Mouse (Mus musculus) heart, embryonic 10.5 days (tissue): Measurements from ENCODE around the gene Skil. TPM values are rescaled to one million over a fixed set of nuclear protein-coding genes. Genes with fewer than 3 reads are reported as not detected.

Source experiments
- DNase-seq: peaks from one replicate; pipeline ENCODE4 v3.0.0-alpha.2; 2017; ENCODE audit warnings: low spot score
- H3K27ac ChIP-seq: fragments of 300-500 bp; sonication (generic); 2 replicates; pipeline ENCODE4 v1.5.1; 2016; ENCODE audit warnings: mild to moderate bottlenecking
- H3K27me3 ChIP-seq: fragments of 300-500 bp; sonication (generic); 2 replicates; pipeline ENCODE4 v1.6.1; 2016; ENCODE audit warnings: mild to moderate bottlenecking; ENCODE audit not compliant: poor library complexity, insufficient read depth, severe bottlenecking
- H3K36me3 ChIP-seq: fragments of 300-500 bp; sonication (generic); 2 replicates; pipeline ENCODE4 v1.6.1; 2016; ENCODE audit warnings: mild to moderate bottlenecking, moderate library complexity
- H3K4me1 ChIP-seq: fragments of 300-500 bp; sonication (generic); 2 replicates; pipeline ENCODE4 v1.6.1; 2016; ENCODE audit warnings: mild to moderate bottlenecking
- H3K4me3 ChIP-seq: fragments of 300-500 bp; sonication (generic); 2 replicates; pipeline ENCODE4 v1.5.1; 2016; ENCODE audit warnings: mild to moderate bottlenecking, moderate library complexity
- H3K9me3 ChIP-seq: fragments of 300-500 bp; sonication (generic); 2 replicates; pipeline ENCODE4 v1.6.1; 2016; ENCODE audit warnings: mild to moderate bottlenecking, moderate library complexity
- WGBS: fragments of 180-500 bp; shearing (Covaris S2); methylation state at CpG from one replicate; pipeline ENCODE4 v1.1.7; 2016; 5-methylcytosine and 5-hydroxymethylcytosine counted together
- polyA plus RNA-seq: library from polyadenylated mRNA; unstranded; fragments of >200 nt; fragmentation: Nextera tagmentation; extraction: Ambion mirVana; gene quantifications from 2 replicates; pipeline ENCODE4 v1.2.1, GENCODE M21; 2016

Gene Skil
- polyA plus RNA-seq, 1 experiment from 2014 or later, result 22.0 TPM

DNA sequence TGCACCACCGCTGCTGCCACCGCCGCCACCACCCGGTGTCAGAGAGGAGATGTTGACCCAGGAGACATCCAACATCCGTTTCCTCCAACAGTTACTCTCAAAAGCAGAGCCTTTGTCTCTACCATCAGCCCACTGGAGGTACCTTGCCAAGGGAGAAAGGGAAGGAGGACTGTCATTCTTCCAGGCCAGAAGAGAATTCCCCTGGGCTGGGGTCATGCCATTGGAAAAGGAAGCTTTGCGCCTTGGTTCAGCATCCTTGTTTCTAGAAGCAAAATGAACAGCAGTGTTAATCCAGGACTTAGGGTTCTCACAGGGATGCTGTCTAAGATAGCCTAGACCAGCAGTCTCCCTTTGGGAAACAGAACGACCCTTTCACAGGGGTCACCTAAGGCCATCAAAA is 32.5 kb upstream of the Skil start:
- no peaks in the 10 kb centered on the region for H3K27me3 ChIP-seq
- no peaks in the 10 kb centered on the region for H3K4me1 ChIP-seq
- no peak overlapping the region for H3K27ac ChIP-seq
- no peak overlapping the region for H3K4me3 ChIP-seq
- H3K36me3 ChIP-seq, result no peaks in the 10 kb centered on the region
- no peaks in the 10 kb centered on the region for H3K9me3 ChIP-seq
- 83% methylated on average over 7 of the region's 7 CpGs for WGBS
- DNase-seq, result no peak

DNA sequence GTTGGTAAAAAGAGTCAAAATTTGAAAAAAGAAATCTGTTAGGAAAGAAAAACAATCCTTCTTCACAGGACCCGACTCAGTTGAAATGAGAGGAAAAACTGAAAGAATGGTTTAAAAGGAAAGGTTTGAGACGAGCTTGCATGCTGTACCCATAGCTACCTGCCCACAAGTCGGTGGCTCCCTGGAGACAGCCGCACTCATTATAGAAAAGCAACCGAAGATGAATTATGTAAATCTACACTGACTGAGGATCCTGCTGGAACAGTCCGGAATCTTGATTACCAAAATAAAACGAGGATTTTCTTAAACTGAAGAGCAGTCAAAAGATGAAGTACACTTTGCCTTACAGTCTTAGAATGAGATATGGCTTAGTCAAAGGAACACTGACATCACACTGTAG is 26.4 kb upstream of the Skil start:
- WGBS, result 83% methylated on average over 7 of the region's 7 CpGs
- no peaks in the 10 kb centered on the region for H3K36me3 ChIP-seq
- H3K4me3 ChIP-seq, result no peak overlapping the region
- no peaks in the 10 kb centered on the region for H3K9me3 ChIP-seq
- H3K27ac ChIP-seq, result no peak overlapping the region
- no peak for DNase-seq
- no peaks in the 10 kb centered on the region for H3K4me1 ChIP-seq
- H3K27me3 ChIP-seq, result no peaks in the 10 kb centered on the region

DNA sequence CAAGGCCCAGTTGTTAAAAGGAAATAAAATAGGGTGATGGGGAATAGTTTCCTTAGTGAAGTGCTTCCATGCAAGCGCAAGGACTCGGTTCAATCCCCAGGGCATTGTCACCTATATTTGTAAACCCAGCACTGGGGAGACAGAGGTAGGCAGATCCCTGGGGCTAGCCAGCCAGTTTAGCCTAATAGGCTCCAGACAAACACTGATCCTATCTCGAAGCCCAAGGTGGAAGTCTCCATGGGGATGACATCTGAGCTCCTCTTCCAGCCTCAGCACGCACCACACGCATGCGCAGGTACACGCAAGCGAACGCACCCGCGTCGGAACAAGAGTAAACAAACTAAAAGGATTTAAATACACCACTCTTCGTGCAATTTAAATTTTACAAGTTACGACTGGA is 23.1 kb upstream of the Skil start:
- WGBS, result 90% methylated on average over 14 of the region's 14 CpGs
- no peak for DNase-seq
- Histone ChIP-seq H3K4me1 (no peaks in the 10 kb centered on the region), H3K36me3 (no peaks in the 10 kb centered on the region), H3K4me3 (no peak overlapping the region), H3K27ac (no peak overlapping the region), H3K27me3 (no peaks in the 10 kb centered on the region), H3K9me3 (no peaks in the 10 kb centered on the region)

DNA sequence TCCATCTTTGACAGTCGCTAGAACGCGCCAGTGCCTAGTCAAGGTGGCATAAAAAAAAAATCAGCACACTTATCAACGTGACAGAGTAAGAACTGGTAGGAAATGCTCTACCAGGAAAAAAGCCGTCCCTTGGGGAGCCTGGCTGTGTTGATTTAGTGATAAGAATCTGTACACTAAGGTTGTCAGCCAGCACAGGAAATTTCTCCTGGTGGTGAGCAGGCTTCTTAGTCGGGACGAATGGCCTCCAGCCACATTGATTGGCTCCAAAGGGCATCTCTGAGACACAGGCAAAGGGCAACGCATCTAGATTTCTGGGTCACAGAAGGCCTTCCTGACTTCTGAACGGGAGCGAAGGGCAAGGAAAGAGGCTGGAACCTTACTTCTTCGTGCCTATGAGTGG is 19.1 kb upstream of the Skil start:
- Histone ChIP-seq H3K9me3 (no peaks in the 10 kb centered on the region), H3K4me1 (no peaks in the 10 kb centered on the region), H3K36me3 (no peaks in the 10 kb centered on the region), H3K4me3 (no peak overlapping the region), H3K27ac (no peak overlapping the region), H3K27me3 (no peaks in the 10 kb centered on the region)
- DNase-seq, result no peak
- 53% methylated on average over 11 of the region's 11 CpGs for WGBS

DNA sequence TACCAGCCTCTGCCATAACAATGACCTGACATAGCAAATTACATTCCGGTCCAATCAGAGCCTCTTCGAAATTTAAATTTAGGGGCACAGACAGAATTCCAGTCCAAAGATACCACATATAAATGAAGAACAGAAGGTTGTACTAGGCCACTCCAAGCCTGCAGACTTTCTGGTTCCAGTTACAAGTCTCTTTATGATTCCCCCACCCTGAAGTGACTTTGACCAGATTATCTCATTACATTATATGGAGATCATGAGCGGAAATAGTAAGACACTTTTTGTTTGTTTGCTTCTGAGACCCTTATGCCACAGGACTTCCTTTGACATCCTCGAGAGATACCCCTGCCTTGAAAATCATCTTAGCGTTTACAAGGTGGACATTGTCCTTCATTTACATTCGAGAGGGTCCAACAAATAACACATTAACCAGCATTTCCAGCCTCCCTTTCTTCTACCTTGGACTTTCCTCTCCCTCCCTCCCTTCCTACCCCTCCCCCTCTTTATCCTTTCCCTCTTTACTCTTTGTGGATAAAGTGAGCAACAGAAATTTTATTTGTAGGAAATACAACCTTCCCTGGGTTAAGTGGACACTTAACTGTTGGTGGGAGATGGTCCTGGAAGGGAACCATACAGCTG is 17.7 kb upstream of the Skil start:
- 78% methylated on average over 6 of the region's 6 CpGs for WGBS
- Histone ChIP-seq H3K27me3 (no peaks in the 10 kb centered on the region), H3K27ac (no peak overlapping the region)

DNA sequence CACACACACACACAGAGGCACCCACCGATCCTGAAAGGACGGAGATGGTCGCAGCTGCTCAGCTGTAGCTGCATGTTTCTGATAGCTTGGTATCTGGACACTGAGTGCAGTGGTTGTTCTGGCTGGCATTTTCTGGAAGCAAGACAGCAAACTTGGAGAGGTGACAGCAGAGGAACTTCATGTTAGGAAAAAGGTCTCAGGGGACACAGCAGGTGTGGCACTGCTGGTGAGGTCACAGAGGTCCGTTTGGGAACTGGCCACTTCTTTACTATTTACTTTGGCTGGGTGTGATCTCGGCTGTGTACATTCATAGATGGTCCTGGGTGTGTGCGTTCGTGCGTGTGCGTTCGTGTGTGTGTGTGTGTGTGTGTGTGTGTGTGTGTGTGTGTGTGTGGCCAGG is 15.4 kb upstream of the Skil start:
- Histone ChIP-seq H3K4me3 (no peak overlapping the region), H3K36me3 (no peaks in the 10 kb centered on the region), H3K9me3 (no peaks in the 10 kb centered on the region), H3K27me3 (no peaks in the 10 kb centered on the region), H3K4me1 (peaks cover 6% of the 10 kb centered on the region; the same call in 1 of the 2 replicates), H3K27ac (no peak overlapping the region)
- 76% methylated on average over 10 of the region's 10 CpGs for WGBS
- no peak for DNase-seq

More for the DNA sequence above, 17.7 kb upstream of the Skil start:
- H3K9me3 ChIP-seq, result no peaks in the 10 kb centered on the region
- H3K4me1 ChIP-seq, result no peaks in the 10 kb centered on the region
- DNase-seq, result no peak
- H3K4me3 ChIP-seq, result no peak overlapping the region
- no peaks in the 10 kb centered on the region for H3K36me3 ChIP-seq

DNA sequence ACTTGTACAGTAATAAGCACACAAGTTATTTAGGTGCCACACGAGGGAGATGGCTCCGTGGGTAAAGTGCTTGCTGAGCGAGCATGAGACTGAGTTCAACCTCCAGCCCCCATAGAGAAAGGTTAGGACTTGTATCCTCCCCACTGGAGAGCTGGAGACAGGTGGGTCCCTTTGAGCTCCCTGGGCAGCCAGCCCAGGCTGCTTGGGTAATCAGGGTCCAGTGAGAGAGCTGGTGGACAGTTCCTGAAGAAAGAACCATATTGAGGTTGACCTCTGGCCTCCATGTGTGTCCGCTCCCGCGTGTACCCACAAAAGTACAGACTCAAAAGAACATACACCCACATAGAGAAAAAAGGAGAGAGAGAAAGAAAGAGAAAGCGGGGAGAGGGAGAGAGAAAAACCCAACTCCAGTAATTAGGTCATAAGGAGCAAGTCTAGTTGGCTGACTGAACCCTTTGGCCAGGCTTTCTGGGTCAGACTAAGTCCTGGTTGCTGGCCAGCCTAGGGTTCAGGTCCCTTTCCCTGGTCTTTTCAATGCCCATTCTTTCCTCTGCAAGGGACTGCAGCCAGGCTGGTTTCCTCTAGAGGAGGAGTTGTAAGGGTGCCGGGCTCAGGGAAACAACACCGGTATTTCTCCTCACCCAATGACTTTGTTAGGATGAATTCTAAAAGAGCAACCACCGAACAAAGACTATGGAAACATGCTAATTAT is 13.9 kb upstream of the Skil start:
- Histone ChIP-seq H3K27ac (no peak overlapping the region), H3K4me3 (no peak overlapping the region), H3K27me3 (no peaks in the 10 kb centered on the region), H3K4me1 (peaks cover 9% of the 10 kb centered on the region; the same call in 1 of the 2 replicates), H3K9me3 (no peaks in the 10 kb centered on the region), H3K36me3 (no peaks in the 10 kb centered on the region)
- DNase-seq, result no peak
- WGBS, result 82% methylated on average over 10 of the region's 10 CpGs

DNA sequence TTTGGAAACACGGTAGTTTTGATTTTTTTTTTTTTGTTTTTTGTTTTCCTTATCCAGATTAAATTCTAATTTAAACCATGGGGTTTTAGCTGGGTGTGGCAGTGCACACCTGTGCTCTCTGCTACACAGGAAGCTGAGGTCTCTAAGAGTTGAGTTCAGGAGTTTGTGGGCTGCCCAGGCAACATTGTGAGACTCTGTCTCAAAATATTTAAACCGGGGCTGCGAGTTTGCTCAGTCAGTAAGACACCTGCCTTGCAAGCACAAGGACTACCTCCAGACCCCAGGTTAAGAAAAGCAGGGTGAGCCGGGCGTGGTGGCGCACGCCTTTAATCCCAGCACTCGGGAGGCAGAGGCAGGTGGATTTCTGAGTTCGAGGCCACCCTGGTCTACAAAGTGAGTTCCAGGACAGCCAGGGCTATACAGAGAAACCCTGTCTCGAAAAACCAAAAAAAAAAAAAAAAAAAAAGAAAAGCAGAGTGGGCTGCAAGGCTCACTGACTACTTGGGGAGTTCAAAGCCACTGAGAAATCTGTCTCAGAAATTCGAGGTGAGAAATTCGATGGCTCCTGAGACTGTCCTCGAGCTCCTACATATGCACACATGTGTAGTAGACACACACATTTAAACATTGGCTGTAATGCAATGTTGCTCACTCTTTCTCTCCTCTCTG is 11.9 kb upstream of the Skil start:
- H3K4me3 ChIP-seq, result no peak overlapping the region
- no peaks in the 10 kb centered on the region for H3K9me3 ChIP-seq
- H3K36me3 ChIP-seq, result no peaks in the 10 kb centered on the region
- H3K27me3 ChIP-seq, result no peaks in the 10 kb centered on the region
- no peak overlapping the region for H3K27ac ChIP-seq
- DNase-seq, result no peak
- peaks cover 9% of the 10 kb centered on the region; the same call in 1 of the 2 replicates for H3K4me1 ChIP-seq
- WGBS, result 86% methylated on average over 12 of the region's 13 CpGs

DNA sequence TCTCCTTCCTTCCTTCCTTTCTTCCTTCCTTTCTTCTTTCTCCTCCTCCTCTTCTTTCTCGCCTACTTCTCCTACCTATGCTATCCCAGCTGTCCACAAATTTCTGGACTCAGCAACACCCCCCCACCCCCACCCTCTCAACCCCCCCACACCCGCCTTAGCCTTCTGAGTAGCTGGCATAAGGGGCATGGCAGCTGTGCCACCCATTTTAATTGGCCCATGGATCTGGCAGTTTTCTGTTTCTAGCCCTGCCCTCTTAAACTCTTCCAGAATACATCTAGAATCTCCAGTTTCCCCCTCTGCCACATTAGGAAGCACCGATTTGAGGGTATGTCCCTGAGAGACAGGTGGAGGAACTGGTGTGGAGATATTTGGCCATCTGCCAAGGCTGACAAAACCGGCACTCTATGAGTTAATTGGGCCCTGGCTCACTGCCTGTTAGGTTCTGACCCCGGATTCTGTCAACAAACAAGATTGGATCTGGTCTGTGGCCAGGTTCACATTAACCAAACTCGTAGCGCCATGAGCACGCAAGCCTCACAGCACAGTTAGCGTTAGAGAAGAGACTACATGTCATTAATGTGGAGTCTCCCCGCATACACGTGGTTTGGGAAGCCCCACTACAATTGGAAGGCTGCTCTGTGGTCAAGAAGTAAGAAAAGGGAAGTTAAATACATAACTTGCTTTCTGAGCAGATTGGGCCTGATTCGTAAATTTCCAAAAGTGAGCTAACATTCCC is 11.2 kb upstream of the Skil start:
- no peaks in the 10 kb centered on the region; the same call in 1 of the 2 replicates for H3K27me3 ChIP-seq
- no peaks in the 10 kb centered on the region for H3K36me3 ChIP-seq
- DNase-seq, result no peak
- peaks cover 9% of the 10 kb centered on the region; the same call in 1 of the 2 replicates for H3K4me1 ChIP-seq
- H3K4me3 ChIP-seq, result no peak overlapping the region
- no peaks in the 10 kb centered on the region for H3K9me3 ChIP-seq
- 67% methylated on average over 12 of the region's 12 CpGs for WGBS
- H3K27ac ChIP-seq, result no peak overlapping the region

DNA sequence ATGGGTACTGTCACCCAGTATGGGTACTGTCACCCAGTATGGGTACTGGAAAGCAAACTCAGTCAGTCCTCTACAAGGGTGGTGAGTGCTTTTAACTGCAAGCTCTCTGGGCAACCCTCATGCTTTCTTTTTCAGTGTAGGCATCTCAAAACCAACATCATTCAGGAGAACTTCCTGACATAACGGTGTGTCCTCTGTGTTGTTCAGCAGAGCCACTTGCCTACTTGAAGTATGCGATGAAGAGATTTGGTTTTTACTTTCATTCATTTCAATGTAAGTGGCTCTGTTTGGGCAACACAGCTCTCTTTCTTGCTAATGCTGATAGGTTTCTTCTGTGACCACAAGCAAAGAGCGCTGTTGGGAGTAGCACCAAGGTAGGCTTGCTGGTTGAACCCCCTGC is 9.9 kb upstream of the Skil start:
- no peak overlapping the region for H3K27ac ChIP-seq
- no peaks in the 10 kb centered on the region for H3K36me3 ChIP-seq
- DNase-seq, result no peak
- H3K4me1 ChIP-seq, result peaks cover 9% of the 10 kb centered on the region; the same call in 1 of the 2 replicates
- no peaks in the 10 kb centered on the region for H3K9me3 ChIP-seq
- no peak overlapping the region for H3K4me3 ChIP-seq
- H3K27me3 ChIP-seq, result no peaks in the 10 kb centered on the region; the same call in 1 of the 2 replicates
- 82% methylated on average over 3 of the region's 3 CpGs for WGBS

DNA sequence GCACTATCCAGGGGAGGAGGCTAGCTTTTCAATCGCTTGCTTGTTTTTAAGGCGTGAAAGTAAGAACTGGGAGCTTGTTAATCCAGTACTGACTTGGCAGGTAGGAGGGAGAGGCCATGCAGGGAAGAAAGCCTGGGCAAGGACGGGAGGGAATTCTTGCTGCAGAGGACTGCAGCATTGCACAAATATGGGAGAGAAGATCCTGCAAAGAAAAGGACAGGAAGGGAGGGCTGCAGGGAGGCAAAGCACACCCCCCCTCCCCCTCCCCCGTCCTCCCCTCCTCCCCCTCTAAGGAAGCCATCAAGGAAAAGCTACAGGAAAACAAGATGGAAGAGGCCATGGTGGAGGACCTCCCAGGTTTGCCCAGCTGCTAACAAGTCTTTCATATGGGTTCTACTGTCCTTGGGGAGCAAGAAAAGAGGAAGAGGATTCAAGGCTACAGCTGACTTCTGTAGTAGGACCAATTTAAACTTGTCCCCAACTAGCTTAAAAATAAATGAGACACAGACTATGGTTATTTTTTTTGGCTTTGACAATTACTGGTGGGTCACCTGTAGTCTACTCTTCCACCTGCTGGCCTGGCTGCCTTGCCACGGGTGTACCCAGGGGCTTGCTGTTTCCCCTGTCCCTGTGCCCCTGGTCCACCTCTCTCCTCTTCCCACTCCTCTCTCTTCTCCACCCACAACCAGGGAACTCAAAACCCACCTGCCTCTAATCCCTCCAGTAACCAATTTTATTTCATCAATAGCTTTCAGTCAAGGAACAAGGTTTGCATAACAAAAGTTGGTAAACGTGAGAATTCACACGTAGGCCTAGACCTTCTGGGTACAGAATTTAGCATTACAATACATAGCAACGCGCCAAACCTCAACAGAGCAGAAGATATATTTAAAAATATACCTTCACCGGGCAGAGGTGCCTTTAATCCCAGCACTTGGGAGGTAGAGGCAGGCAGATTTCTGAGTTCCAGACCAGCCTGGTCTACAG is 5.8 kb upstream of the Skil start:
- Histone ChIP-seq H3K27me3 (no peaks in the 10 kb centered on the region; the same call in 1 of the 2 replicates), H3K9me3 (no peaks in the 10 kb centered on the region), H3K4me1 (peaks cover 16% of the 10 kb centered on the region; the same call in 1 of the 2 replicates), H3K4me3 (no peak overlapping the region), H3K27ac (no peak overlapping the region), H3K36me3 (no peaks in the 10 kb centered on the region)
- DNase-seq, result no peak
- WGBS, result 40% methylated on average over 10 of the region's 10 CpGs

DNA sequence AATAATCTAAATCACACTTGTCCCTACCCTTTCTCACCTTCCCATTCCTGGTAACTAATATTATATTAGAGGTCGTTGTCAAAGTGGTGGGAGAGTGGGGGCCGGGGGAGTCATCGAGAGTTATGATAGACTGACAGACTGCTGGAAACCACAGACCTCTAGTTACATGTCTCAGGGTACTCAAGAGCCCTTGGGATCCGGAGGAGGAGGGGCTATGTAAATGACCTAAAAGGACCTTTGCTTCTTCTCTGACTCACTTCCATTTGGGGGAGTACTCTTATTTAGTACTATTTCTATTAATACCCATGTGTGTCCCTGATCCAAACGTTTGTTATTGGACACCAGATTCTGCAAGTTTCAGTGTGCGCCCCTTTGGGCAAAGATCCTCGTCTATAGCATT is 4.9 kb upstream of the Skil start:
- Histone ChIP-seq H3K4me3 (no peak overlapping the region), H3K27ac (no peak overlapping the region), H3K27me3 (no peaks in the 10 kb centered on the region; the same call in 1 of the 2 replicates), H3K9me3 (no peaks in the 10 kb centered on the region), H3K4me1 (peaks cover 16% of the 10 kb centered on the region), H3K36me3 (no peaks in the 10 kb centered on the region)
- WGBS, result 50% methylated on average over 7 of the region's 7 CpGs
- DNase-seq, result no peak
